Mouse (Mus musculus): Measurements from ENCODE around the gene Ube2f. TPM values are rescaled to one million over a fixed set of nuclear protein-coding genes. Genes with fewer than 3 reads are reported as not detected.
A peak's percentile ranks its signal among the peaks of the same experiment; 100 is the strongest.

The Ube2f gene
- polyA plus RNA-seq, 1 experiment from 2014 or later = 55.5 TPM

DNA sequence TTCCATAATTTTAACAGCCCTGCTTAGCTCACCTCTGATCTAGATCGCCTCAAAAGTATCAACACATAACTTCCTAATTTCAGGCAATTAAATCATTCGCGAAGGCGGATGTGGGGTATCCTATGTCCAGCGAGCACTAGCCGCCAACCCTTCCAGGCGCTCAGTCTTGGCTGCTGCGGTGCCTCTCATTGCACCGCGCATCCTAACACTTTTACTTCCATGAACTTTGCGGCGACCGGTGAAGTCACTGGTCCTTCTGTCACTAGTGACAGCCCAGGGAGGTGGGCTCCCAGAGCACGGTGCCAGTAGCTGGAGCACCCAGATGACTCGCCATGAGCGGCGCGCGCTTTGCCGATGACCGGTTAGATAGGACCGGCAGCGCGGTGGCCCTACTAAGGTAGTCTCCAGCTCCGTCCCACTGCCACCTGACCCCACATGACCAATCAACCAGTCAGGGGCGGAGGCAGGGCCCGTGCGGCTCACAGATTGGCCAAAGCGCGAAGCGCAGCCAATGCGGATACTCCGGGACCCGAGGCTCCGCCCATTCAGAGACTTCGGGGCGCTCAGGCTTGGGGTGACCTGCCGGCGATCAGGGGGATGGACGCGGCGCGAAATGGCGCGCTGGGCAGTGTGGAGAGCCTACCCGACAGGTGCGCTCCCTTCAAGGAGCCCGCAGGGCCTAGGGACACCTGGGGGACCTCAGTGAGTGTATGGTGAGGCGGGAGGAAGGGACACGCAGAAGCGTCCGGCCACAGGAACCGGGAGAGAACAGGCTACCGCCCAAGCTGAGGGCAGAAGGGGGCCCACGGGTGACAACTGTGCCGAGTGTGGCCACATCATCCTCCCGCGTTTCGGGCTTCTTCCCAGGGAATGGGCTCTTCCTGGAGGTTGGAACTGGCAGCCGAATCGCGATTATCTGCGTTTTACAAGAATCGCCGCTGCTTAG lies 48.0 kb downstream of the Ube2f start, which contains the start of gene Scly:
TSS of gene Scly (plus strand) at position 540 of the 946 bp plus-strand sequence.
- H3K4me1 ChIP-seq (replicated peaks; ENCODE audit: control insufficient read depth, insufficient read depth, low read length) = peaks cover 9% of the 10 kb centered on the region; the same call in 1 of the 2 replicates
- no peak for TF ChIP-seq CTCF (IDR thresholded peaks at IDR 0.05; ENCODE audit: low read depth)
- ATAC-seq = peak; percentile 97
- peak within 1 kb of the TSS; percentile 91 for H3K4me2 ChIP-seq (replicated peaks; ENCODE audit: low read depth)
- H3K9ac ChIP-seq (ENCODE audit: low read depth, low read length) = peak within 1 kb of the TSS; percentile 63
- no peaks in the 10 kb centered on the region for H3K9me3 ChIP-seq (ENCODE audit: control insufficient read depth)
- peak within 1 kb of the TSS; percentile 82 for H3K4me3 ChIP-seq (ENCODE audit: low read depth, low read length)
- H3K36me3 ChIP-seq (ENCODE audit: control insufficient read depth, insufficient read depth) = 0 out of 2 replicates have a peak, but pooled peaks cover 5% of the 10 kb centered on the region
- 1% methylated on average over 59 of the region's 65 CpGs for WGBS
- peak within 1 kb of the TSS; percentile 46 for H3K27ac ChIP-seq (ENCODE audit: low read depth, low read length)
- H3K27me3 ChIP-seq (replicated peaks; ENCODE audit: control insufficient read depth, insufficient read depth, low read length) = no peaks in the 10 kb centered on the region

DNA sequence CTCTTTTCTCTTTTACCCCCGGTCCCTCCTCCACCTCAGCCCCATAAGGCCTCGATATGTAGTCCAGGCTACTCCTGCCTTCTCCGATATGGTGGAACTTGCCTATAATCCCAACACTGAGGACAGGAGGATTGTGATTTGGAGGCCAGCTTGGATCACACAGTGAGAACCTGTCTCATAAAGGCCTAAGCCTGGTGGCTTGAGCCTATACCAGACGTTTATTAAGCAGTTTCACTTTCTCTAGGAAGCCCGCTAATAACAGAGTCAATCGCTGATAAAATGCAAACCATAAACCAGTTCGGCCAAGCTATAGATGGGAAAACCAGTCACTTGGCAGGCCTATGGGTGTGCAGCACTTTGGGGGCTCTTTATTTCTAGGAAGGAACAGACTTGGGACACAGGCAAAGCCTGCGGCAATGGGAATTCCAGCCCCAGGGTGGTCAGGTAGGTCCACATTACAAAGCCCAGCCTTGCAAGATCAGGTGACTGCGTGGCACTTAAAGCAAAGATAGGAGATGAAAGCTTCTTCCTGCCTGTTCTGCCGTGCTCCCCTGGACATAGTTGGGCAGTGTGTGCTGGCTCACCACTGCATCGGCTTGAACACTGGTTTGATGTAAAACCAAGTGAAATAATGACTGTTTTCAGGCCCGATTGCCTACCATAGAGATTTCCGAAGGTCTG lies 49.1 kb downstream of the Ube2f start:
- 0 out of 2 replicates have a peak, but pooled peaks have one; percentile 5 for ATAC-seq
- H3K9me3 ChIP-seq (ENCODE audit: control insufficient read depth) = no peaks in the 10 kb centered on the region
- WGBS = 49% methylated on average over 13 of the region's 13 CpGs

DNA sequence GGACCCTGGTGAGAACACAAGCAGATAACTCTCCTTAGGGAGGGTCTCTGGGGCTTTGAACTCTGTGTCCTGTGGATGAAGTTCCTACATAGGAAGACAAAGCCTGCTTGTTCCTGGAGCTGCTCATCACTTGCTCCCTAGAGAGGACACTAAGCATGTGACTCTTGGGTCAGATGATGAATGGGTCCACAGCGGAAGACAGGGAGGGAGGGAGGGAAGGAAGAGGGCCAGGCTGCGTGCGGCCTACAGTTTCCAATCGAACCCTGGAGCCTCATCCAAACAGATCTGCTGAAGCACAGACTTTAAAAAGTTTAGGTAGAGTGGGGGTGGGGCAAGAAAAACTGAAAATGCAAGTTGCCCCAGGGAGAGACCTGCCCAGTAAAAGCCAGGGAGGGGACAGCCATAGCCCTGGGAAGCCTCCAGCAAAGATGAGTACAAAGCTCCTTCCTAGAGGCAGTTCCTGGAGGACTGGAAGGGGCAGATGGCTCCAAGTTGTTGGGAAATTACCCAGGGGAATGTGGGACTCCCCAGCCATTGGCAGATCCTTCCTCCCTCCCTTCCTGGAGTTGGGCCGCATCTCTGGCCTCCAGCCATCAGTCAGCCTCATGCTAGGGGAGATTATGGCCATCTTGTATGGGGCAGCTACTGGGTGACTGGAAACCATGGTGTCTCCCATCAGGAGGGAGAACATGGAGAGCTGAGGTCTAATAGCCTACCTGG lies 49.8 kb downstream of the Ube2f start:
- Histone ChIP-seq H3K9me3 (ENCODE audit: control insufficient read depth) (no peaks in the 10 kb centered on the region), H3K9ac (ENCODE audit: low read depth, low read length) (no peak overlapping the region), H3K4me2 (replicated peaks; ENCODE audit: low read depth) (peak overlapping the region; percentile 91; the same call in 1 of the 2 replicates), H3K27ac (ENCODE audit: low read depth, low read length) (no peak overlapping the region), H3K27me3 (replicated peaks; ENCODE audit: control insufficient read depth, insufficient read depth, low read length) (no peaks in the 10 kb centered on the region), H3K36me3 (ENCODE audit: control insufficient read depth, insufficient read depth) (peaks cover 20% of the 10 kb centered on the region; the same call in 1 of the 2 replicates), H3K4me1 (replicated peaks; ENCODE audit: control insufficient read depth, insufficient read depth, low read length) (peaks cover 9% of the 10 kb centered on the region; the same call in 1 of the 2 replicates), H3K4me3 (ENCODE audit: low read depth, low read length) (no peak overlapping the region)
- TF ChIP-seq CTCF (IDR thresholded peaks at IDR 0.05; ENCODE audit: low read depth) = no peak
- no peak for ATAC-seq
- WGBS = 56% methylated on average over 5 of the region's 5 CpGs

More for the DNA sequence above, 49.1 kb downstream of the Ube2f start:
- Histone ChIP-seq H3K9ac (ENCODE audit: low read depth, low read length) (peak overlapping the region; percentile 63; the same call in 1 of the 2 replicates), H3K36me3 (ENCODE audit: control insufficient read depth, insufficient read depth) (peaks cover 14% of the 10 kb centered on the region; the same call in 1 of the 2 replicates), H3K4me2 (replicated peaks; ENCODE audit: low read depth) (peak overlapping the region; percentile 91), H3K4me3 (ENCODE audit: low read depth, low read length) (peak overlapping the region; percentile 82), H3K27me3 (replicated peaks; ENCODE audit: control insufficient read depth, insufficient read depth, low read length) (no peaks in the 10 kb centered on the region), H3K4me1 (replicated peaks; ENCODE audit: control insufficient read depth, insufficient read depth, low read length) (peaks cover 9% of the 10 kb centered on the region; the same call in 1 of the 2 replicates), H3K27ac (ENCODE audit: low read depth, low read length) (peak overlapping the region; percentile 46)
- TF ChIP-seq CTCF (IDR thresholded peaks at IDR 0.05; ENCODE audit: low read depth) = no peak

DNA sequence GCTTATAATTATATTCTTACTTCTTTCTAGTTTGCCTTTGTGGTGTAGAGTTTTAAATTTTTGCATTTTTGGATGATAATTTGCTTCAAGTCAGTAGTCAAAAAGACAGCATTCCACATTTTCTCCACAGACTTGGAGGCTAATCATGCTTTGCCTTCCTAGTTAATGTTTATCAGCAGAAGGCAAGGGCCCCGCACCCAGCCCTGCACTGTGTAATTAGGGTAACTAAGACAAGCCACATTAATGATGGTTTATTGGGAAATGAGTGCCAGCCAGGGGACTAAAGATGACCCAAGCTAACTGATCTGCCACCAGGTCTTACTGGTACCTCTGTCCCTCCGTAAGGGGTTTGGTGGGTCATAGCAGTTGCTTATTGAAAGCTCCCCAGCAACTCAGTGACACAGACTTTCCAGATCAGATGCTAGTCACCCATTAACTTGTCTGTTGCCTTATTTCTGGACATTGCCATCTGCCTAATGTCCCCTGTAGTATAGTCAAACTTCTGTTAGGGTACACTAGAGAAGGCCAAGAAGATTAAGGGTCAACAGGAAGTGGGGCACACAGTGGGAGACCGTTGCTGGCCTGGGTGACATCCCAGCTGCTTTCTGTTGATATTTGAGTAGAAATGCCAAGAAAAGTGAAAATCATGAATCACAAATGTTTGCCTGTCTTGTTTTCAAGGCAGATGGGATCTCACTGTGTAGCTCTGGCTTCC lies 51.3 kb downstream of the Ube2f start:
- Histone ChIP-seq H3K4me3 (ENCODE audit: low read depth, low read length) (no peak overlapping the region), H3K9me3 (ENCODE audit: control insufficient read depth) (no peaks in the 10 kb centered on the region), H3K27me3 (replicated peaks; ENCODE audit: control insufficient read depth, insufficient read depth, low read length) (no peaks in the 10 kb centered on the region), H3K36me3 (ENCODE audit: control insufficient read depth, insufficient read depth) (peaks cover 31% of the 10 kb centered on the region), H3K4me1 (replicated peaks; ENCODE audit: control insufficient read depth, insufficient read depth, low read length) (peaks cover 9% of the 10 kb centered on the region; the same call in 1 of the 2 replicates), H3K27ac (ENCODE audit: low read depth, low read length) (no peak overlapping the region), H3K4me2 (replicated peaks; ENCODE audit: low read depth) (peak overlapping the region; percentile 37; the same call in 1 of the 2 replicates), H3K9ac (ENCODE audit: low read depth, low read length) (no peak overlapping the region)
- TF ChIP-seq CTCF (IDR thresholded peaks at IDR 0.05; ENCODE audit: low read depth) = no peak
- no peak for ATAC-seq
- WGBS = 27% methylated on average over 3 of the region's 3 CpGs

DNA sequence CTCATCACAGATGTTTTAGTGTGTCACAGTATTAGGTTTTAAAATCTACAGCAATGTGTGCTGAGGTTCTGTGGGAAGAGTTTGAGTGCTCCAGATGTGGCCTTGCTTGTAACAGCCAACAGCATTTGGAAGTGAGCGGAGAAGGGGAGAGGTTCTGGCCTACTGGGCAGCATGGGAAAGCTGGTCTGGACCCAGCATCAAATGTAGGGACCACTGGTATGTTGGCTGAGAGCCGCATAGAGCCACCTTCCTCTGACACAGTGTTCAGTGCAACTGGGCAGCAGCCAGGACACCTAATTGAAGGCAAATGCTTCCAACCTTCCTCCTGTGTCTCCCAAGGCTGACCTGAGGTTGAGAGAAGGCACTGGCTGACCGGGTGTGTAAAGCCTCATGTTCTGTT lies 51.9 kb downstream of the Ube2f start:
- 88% methylated on average over 3 of the region's 3 CpGs for WGBS
- Histone ChIP-seq H3K27me3 (replicated peaks; ENCODE audit: control insufficient read depth, insufficient read depth, low read length) (no peaks in the 10 kb centered on the region), H3K4me1 (replicated peaks; ENCODE audit: control insufficient read depth, insufficient read depth, low read length) (peaks cover 9% of the 10 kb centered on the region; the same call in 1 of the 2 replicates), H3K9ac (ENCODE audit: low read depth, low read length) (no peak overlapping the region), H3K9me3 (ENCODE audit: control insufficient read depth) (no peaks in the 10 kb centered on the region), H3K36me3 (ENCODE audit: control insufficient read depth, insufficient read depth) (peaks cover 36% of the 10 kb centered on the region), H3K4me3 (ENCODE audit: low read depth, low read length) (no peak overlapping the region), H3K4me2 (replicated peaks; ENCODE audit: low read depth) (no peak overlapping the region), H3K27ac (ENCODE audit: low read depth, low read length) (no peak overlapping the region)
- ATAC-seq = no peak
- no peak for TF ChIP-seq CTCF (IDR thresholded peaks at IDR 0.05; ENCODE audit: low read depth)

Data from intestine, postnatal 0 days (tissue).